Mouse (Mus musculus) ovary, adult 10 weeks (tissue): ENCODE measurements around the gene Vsnl1. TPM values are rescaled to one million over a fixed set of nuclear protein-coding genes. Genes with fewer than 3 reads are reported as not detected.

Experiments
- polyA plus RNA-seq: library from polyadenylated mRNA; stranded (reverse); fragments of 350-450 nt; fragmentation: Illumina TruSeq; extraction: RNeasy Lipid Tissue Mini Kit (QIAGEN cat#74804); gene quantifications from one replicate; pipeline ENCODE4 v1.2.3, GENCODE M21; 2014

Vsnl1 gene
- 0.71 TPM for polyA plus RNA-seq

GRCm38 (mm10) chr12:11436497-11437265 is at the start of gene Vsnl1:
Gene Vsnl1 (minus strand): TSS chr12:11436613.

DNA sequence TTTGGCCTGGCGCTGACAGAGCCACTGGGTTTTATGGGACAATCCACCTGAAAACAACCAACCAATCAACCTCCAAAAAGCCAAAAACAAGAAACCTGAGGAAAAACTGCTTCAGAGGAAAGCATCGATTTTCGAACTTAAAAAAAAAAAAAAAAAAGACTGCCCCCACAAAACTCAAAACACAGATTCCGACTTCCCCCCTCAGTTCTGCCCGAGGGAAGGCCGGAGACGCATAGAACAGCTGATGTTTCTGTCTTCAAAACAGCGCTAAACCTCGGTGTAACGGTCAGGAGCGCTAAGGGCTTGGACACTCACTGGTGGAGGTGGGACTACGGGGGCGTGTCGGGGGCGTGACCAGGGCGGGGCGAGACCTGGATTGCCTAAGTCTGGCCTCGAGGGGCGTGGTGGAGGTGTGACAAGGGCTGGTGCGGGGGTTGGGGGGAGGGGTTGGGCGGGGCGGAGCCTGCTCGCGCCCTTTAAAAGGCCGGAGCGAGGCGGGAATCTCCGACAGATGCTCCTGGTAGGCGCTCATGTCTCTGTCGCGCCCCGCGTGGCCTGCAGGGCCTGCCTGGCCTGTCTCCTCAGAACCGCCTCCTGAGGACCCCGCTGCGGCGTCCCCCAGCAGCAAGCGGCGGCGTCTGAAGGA is 19.3 kb upstream of the Vsnl1 start, which contains the start of gene Rad51ap2:
Gene Rad51ap2, plus strand, starts transcription at position 531 of the 646 bp plus-strand sequence.

Other genes starting within 250 kb of the Vsnl1 start
- gene Msgn1, start 227.6 kb downstream of the Vsnl1 start, polyA plus RNA-seq: not detected
- 16.6 TPM for gene Gen1, start 170.8 kb downstream of the Vsnl1 start, polyA plus RNA-seq
- 174 TPM for gene Smc6, start 170.7 kb downstream of the Vsnl1 start, polyA plus RNA-seq
- 2.5 TPM for gene Rad51ap2, start 19.5 kb upstream of the Vsnl1 start, polyA plus RNA-seq